Mouse (Mus musculus) erythroid progenitor cell, adult 5-6 weeks (primary cell): ENCODE measurements around the gene Klhdc3. TPM values are rescaled to one million over a fixed set of nuclear protein-coding genes. Genes with fewer than 3 reads are reported as not detected.

Experiments
- ATAC-seq: replicated peaks from 2 replicates; pipeline ENCODE4 v1.8.0; 2016; ENCODE audit warnings: moderate number of reproducible peaks, mild to moderate bottlenecking, moderate TSS enrichment, inconsistent platforms; ENCODE audit not compliant: poor library complexity, low FRiP score, severe bottlenecking
- total RNA-seq, 2 experiments: library from RNA; stranded (forward) in 1 of 2; stranded (reverse) in 1 of 2; fragments of 150-400 nt in 1 of 2; fragments of 186-747, 209-891 nt in 1 of 2; gene quantifications; 2 replicates each; pipeline versions ENCODE4 v1.2.3 to v1.2.4; 2015 to 2017; ENCODE audit warnings: low replicate concordance in 2 of 2

Gene Klhdc3
- total RNA-seq, 2 experiments from 2014 or later: 5.1 to 23.1 TPM

GRCm38 (mm10) chr17:46669911-46670310 is 10.8 kb downstream of the Klhdc3 start:
- ATAC-seq: no peak

GRCm38 (mm10) chr17:46667712-46668111 is 13.0 kb downstream of the Klhdc3 start:
- ATAC-seq: no peak

GRCm38 (mm10) chr17:46662730-46663129 is 18.0 kb downstream of the Klhdc3 start:
- ATAC-seq: no peak

GRCm38 (mm10) chr17:46661981-46662380 is 18.7 kb downstream of the Klhdc3 start:
- no peak for ATAC-seq

- ATAC-seq: no peak
Observed at GRCm38 (mm10) chr17:46661351-46661750, 19.4 kb downstream of the Klhdc3 start.

GRCm38 (mm10) chr17:46656054-46656453 is 24.7 kb downstream of the Klhdc3 start:
- no peak for ATAC-seq

GRCm38 (mm10) chr17:46651755-46652547 is 28.8 kb downstream of the Klhdc3 start:
- no peak for ATAC-seq

GRCm38 (mm10) chr17:46651292-46651691 is 29.4 kb downstream of the Klhdc3 start:
- ATAC-seq: no peak

- peak; percentile 63 for ATAC-seq
Observed at GRCm38 (mm10) chr17:46650232-46651031, 30.3 kb downstream of the Klhdc3 start, which contains the start of gene Cul7. TSS of gene Cul7 (plus strand) at chr17:46650337.

- no peak for ATAC-seq
Observed at GRCm38 (mm10) chr17:46649811-46650210, 30.9 kb downstream of the Klhdc3 start.

GRCm38 (mm10) chr17:46648436-46648835 is 32.3 kb downstream of the Klhdc3 start:
- ATAC-seq: no peak

- ATAC-seq: no peak
Observed at GRCm38 (mm10) chr17:46647279-46647678, 33.4 kb downstream of the Klhdc3 start.

- ATAC-seq: peak; percentile 65
Observed at GRCm38 (mm10) chr17:46646322-46646662, 34.4 kb downstream of the Klhdc3 start.

- ATAC-seq: peak; percentile 83
Observed at GRCm38 (mm10) chr17:46645561-46646321, 35.0 kb downstream of the Klhdc3 start, which contains the start of the genes Klc4 and Mrpl2. TSS of gene Klc4 (minus strand) at chr17:46646022. TSS of gene Mrpl2 (plus strand) at chr17:46646229.

- ATAC-seq: 0 out of 2 replicates have a peak, but pooled peaks have one; percentile 6
Observed at GRCm38 (mm10) chr17:46644916-46645475, 35.7 kb downstream of the Klhdc3 start.

GRCm38 (mm10) chr17:46644152-46644805 is 36.4 kb downstream of the Klhdc3 start:
- no peak for ATAC-seq

GRCm38 (mm10) chr17:46642060-46642459 is 38.7 kb downstream of the Klhdc3 start:
- no peak for ATAC-seq

GRCm38 (mm10) chr17:46639929-46640328 is 40.8 kb downstream of the Klhdc3 start:
- no peak for ATAC-seq

GRCm38 (mm10) chr17:46636831-46637523 is 43.7 kb downstream of the Klhdc3 start:
- no peak for ATAC-seq
